Mouse (Mus musculus) small intestine, adult 2 months (tissue): ENCODE data around the gene Gm20388.

Experiments used
- CTCF ChIP-seq: fragments of 200-500 bp; IDR thresholded peaks from 2 replicates; pipeline ENCODE4 v1.5.1; 2012; ENCODE audit warnings: low read depth, mild to moderate bottlenecking, control low read depth, inconsistent platforms, low read length, moderate library complexity, mixed read lengths; ENCODE audit not compliant: insufficient replicate concordance, insufficient read length; ENCODE audit errors: extremely low read depth
- POLR2A ChIP-seq: fragments of 200-500 bp; IDR thresholded peaks from 2 replicates; pipeline ENCODE4 v1.6.1; 2012; ENCODE audit warnings: low read depth, mild to moderate bottlenecking, control low read depth, inconsistent platforms, low read length, moderate library complexity

DNA sequence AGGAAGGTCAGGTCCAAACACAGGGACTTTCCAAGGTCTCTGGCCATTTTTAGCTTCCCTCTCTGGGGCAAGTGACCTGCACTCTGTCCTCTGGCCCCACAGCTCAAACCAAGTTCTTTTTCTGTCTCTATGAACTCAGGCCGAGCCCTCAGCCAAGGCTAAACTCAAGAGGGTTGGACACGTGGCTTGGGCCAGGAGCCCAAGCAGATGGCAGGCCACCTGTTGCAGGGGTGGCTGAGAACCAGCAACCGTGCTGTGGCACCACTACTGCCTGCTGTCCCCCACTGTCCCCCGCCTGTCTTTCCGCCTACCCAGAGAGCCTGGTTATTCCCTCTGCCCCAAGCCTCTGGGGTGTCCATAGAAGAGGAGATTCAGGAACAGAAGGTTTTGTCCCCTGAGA lies 303.3 kb downstream of the Gm20388 start:
- TF ChIP-seq CTCF (no peak), POLR2A (no peak)
